Mouse (Mus musculus): ENCODE data around the gene Tmem107. TPM values are rescaled to one million over a fixed set of nuclear protein-coding genes. Genes with fewer than 3 reads are reported as not detected.
A peak's percentile ranks its signal among the peaks of the same experiment; 100 is the strongest.

Gene Tmem107
- total RNA-seq, 4 experiments from 2014 or later = 13.1 to 28.3 (median 19.4) TPM

DNA sequence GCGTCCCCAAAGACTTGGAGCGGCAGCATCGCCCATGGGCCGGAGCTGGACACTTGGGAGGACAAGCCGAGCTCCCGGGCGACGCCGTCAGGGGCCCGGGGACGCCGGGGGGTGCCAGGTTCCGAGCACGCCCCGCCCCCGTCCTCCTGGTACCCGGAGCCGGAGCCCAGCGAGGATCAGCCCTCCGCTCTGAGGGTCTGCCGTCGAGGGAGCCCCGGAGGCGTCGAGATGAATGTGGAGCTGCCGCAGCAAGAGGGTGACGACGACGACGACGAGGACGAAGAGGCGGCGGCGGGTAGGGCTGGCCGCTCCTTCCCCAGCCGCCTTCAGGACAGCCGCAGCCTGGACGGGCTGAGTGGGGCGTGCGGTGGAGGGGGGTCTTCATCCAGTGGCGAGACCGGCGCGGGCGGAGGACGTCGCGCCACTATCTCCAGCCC is 10.6 kb upstream of the Tmem107 start:
- no peak for DNase-seq

DNA sequence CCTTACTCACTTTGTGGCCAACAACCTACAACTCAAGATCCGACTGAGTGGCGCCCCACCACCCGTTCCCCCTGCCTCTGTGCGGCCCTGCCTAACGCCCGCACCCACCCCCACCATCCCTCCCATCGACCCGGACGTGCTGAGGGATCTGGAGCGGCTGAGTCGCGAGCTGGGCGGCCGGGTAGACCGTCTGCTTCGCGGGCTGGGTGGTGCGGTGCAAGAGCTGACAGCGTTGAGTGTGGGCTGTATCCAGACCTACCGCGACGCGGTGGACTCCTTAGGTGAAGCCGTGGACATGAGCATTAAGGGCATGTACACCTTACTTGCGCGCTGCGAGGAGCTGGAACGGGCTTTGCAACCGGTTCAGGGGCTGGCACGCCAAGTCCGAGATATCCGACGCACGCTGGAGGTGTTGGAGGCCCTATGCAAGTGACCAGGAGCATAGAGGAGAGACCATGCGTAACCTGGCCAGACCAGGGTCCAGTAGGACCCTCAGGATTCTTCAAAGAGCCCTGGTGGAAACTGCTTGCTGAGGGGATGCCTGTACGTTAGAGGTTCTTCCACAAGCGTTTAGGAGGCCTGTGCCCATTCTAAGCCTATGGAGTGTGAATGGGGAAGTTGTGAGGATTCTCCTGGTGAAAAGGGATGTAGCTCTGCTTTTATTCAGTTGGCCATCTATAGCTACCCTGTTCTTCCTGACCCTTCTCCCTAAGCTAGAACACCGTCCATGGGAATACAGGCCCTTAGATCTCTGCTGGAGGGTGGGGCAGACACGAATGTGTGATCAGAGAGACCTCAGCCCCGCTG is 10.0 kb upstream of the Tmem107 start:
- no peak for DNase-seq

DNA sequence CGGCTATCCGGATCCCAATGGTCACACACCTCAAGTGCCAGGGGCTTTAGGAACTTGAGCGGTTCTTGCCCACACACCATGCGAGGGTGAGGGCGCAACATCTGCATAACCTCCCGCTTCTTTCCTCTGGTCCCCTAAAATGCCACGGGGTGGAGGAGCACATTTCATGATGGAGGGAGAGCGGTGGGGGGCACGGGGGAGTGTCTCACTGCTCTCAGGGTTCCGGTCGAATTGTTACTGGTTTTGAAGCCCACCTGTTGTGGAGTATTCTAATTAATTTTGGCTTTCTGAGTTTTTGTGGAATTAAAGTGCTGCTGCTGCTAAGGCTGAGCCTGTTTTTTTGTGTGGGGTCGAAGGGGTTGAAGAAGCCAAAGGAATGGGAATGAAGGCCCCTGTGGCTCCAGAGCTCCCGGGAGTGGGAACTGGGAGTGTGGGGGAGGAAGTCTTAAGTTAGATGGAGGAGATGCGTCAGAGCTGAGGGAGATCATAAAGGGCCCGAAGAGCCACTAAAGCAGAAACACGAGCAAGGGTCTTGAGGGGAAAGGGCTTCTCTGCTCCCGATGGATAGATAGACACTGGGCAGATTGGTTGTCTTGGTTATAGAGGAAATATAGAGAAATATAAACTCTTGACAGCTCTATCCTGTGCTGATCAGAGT is 9.2 kb upstream of the Tmem107 start:
- DNase-seq = no peak

DNA sequence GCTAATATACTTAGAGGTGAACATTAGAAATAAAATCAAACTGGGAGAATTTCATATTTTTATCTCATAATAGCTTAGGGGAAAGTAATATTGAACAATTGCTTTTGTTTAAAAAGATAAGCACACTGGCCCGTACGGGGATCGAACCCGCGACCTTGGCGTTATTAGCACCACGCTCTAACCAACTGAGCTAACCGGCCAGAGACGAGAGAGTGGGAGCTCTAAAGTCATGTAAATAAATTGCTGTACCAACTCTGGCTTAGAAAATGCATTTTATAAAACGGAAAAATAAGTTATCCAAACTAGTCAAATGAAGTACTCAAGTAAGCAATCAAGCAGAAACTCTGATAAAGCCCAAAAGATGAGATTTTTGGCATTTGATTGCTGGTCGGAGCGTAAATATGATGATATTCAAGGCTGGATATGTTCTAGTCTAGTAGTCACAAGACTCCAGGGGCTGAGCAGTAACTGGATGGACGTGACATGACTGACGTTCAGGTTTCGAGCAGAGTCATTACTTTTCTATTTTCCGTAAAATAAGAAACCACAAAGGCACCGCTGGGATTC is 8.3 kb upstream of the Tmem107 start:
- peak; percentile 62 for DNase-seq

DNA sequence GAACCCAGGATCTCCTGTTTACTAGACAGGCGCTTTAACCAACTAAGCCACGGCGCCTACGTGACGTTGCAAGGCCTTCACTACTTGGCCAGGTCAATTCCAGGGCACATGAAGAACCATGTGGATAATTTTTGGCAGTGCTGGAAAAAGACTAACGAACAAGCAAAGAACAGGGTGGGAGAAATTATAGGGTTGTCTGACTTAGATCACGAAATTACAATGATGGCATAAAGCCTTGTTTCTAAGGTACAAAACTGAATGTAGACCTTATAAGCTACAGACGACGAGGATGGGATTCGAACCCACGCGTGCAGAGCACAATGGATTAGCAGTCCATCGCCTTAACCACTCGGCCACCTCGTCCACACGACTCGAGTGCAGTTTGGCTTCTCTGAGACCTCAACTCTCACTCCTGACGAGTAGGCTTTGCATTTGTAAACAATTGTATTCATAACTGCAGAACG is 7.8 kb upstream of the Tmem107 start:
- peak; percentile 94 for DNase-seq

DNA sequence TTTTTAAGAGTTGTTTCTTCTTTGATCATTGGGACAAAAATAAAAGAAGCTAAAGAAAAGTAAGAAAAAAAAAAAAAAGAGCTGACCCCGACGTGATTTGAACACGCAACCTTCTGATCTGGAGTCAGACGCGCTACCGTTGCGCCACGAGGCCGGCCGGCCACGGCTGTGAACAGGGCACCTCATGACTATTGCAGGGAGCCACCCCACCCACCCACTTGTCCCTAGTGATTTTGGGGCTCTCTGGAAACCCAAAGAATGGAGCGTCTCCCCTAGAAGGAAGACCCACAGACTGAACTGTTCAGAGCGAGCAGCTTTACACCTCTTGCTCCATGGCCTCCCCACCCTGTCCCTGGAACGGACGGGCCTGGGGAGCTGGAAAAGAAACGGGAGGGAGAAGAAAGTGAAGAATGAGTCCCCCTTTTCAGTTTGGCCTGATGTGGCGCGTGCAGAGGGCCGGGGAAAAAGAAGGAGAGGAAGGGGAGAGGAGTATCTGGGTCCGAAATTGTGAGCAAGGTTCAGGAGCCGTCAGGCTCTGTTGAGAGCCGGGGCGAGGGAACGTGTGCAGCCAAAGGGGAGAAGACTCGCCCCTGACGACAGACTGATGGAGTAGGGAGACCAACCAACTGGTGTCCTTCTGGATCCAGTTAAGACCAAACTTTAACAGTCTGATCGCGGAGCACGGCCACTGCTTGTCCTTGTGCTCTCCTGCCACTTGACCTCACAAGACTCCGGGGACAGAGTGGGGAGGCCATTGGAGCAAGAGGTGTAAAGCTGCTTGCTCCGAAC is 7.0 kb upstream of the Tmem107 start:
- no peak for DNase-seq

DNA sequence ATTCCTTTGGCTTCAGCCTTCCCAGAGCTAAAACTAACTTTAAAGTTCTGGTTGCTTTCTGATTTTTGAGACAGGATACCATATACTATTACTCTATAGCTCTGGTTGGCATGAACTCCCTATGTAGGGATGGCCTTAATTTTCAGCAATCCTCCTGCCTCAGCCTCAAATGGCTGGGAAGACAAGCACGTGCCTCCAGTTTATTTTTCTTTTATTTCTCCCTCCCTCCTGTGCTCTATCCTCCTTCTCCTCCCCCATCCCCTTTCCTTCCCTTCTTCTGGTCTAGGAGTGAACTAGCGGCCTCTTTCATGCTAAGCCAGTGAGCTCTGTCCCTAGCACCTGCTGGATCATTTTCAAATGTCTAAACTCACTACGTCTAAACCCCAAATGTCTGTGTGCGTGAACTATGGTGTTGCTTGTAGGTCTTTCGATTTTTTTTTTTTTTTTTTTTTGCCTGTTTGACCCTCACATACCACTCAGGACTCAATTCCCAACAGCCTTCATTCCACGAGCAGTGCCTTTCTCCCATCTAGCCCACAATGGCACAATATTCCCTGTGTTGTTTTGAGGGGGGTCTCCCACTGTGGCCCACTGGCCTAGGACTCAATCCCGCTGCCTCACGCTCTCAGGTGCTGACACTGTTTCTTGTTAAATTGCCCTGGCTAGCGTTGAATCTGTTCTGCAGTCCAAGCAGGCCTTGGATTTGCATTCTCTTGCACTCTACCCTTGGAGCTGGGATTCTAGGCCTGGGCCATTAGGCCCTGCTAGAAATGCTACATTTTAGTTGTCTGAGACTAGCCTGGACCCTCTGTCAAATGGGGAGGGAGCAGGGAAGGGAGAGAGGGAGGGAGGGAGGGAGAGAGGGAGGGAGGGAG is 6.1 kb upstream of the Tmem107 start:
- DNase-seq = no peak

DNA sequence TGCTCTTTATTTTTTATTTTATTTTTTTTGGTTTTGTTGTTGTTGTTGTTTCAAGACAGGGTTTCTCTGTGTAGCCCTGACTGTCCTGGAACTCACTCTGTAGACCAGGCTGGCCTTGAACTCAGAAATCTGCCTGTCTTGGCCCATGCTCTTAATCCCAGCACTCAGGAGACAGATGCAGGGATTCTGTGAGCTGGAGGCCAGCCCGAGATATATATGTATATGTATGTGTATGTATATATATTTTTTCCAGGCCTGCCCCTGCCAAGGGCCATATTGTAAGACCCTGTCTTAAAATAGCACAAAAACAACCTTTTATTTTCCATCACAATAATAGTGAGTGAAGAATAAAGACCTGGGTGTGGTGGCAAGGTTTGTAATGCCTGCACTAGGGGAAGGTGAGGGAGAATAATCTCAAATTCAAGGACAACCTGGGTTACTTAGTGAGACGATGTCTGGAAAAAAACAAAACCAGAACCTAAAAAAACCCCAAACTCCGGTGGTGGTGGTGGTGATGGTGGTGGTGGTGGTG is 5.1 kb upstream of the Tmem107 start:
- no peak for DNase-seq

DNA sequence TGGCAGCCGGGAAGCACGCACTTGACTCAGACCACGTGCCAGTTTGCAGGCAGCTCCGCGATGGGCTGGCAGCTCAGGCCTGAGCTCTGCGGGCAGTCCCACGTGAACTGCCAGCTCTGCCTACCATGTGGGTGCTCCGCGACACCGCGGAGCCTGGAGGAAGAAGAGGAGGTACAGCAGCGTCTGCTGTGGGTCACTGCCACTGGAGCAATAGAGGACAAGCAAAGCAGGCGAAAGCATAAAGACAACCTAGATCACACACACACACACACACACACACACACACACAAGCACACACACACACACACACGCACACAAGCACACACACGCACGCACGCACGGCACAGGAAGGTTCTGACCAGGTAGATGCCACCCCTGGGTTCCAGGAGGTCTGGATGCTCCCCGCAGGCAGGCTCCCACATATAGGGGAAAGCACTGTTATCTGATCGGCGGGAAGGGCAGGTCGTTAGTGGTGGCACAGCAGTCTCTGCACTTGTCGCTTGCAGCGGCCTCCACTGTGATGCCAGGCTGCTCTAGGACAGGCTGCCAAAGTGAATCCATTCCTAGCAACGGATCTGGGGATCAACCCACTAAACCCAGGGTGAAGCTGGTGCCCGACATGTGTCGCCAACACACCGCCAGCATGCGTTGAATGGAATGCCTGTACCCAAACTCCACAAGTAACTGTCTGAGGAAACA is 4.3 kb upstream of the Tmem107 start:
- no peak for DNase-seq

DNA sequence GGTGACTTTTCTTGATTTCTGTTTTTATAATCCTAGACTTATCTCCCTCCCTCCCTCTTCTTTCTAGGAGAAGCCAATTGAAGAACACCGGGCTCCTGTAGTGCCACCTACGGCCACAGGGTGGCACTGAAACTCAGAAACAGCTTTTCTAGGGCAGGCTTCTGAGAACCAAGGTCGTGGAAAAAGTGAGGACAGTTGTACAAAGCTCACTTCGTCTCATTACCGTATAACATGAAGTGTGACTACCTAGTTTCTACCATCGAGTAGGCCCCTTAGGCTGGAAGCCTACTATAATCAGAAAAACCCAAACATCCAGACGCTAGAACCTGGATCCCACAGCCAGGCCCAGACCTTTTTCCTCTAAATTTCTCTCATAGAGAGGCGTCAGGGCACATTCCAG is 3.6 kb upstream of the Tmem107 start:
- peak; percentile 86 for DNase-seq

DNA sequence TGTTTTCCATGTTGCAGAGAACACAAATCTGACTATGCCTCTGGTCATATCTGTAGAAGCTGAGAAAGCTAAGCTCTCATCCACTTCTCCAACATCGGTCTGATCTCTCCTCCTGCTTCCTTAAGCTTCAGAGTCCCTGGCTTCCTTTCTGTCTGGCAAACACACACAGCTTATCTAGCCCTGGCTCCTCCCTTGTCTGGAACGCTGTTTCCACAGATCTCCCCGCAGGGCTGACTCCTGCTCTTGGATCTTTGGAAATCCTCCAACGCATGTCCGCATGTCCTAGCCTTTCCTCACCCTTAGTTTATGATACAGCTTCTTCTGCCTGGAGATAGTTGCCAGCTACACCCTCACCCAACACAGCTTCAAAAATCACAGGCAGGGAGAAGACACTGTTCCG is 3.0 kb upstream of the Tmem107 start:
- DNase-seq = peak; percentile 53

DNA sequence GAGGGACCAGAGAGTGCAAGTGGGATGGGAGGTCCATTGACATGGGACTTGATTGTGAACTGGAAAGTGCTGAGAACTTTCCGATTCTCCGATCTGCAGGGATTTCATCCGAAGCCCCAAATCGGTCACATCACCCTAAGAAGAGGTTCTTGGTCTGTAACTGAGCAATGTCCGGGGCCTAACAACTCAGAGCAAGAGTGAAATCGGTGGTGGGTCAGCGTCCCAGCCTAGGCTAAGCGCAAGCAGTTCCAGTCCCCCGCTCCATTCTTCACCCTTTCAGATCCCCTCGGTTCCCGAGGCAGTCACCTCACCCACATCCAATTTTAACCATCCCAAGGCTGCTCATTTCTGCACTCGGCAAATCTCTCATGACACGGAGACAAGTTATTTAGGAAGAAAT is 513 bp upstream of the Tmem107 start:
- no peak for DNase-seq

DNA sequence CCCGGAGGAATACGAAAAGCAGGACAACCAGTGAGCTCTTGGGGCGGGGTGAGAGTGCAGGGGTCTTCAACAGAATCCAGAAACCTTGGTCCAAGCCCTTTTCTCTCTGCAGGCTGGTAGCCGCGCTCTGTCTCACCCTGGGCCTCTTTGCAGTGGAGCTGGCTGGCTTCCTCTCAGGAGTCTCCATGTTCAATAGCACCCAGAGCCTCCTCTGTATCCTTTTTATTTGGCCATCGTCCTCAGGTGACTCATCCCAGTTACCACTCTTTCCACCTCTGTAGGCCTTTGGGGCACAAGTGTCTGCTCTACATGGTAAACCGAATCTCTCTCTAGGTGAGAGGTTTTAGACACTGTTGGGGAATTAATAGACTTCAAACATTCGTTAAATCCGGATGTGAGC is 656 bp downstream of the Tmem107 start:
- DNase-seq = no peak

DNA sequence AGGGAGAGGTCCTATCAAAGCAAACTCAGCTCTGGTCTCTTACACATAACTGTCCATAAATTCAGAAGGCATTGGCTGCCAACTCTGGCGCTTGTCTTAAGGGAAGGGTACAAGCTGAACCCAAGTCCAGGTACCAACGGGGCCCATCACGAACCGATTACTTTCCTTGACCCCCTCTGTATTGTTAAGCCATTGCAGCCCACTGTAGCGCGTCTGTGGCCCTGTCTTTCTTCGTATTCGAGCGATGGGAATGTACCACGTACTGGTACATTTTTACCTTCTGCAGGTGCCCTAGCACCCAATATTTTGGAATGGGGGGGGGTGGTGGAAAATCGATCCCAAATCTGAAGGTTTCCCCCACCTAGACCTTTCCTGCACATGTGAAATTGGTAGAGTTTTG is 1.6 kb downstream of the Tmem107 start:
- DNase-seq = no peak

DNA sequence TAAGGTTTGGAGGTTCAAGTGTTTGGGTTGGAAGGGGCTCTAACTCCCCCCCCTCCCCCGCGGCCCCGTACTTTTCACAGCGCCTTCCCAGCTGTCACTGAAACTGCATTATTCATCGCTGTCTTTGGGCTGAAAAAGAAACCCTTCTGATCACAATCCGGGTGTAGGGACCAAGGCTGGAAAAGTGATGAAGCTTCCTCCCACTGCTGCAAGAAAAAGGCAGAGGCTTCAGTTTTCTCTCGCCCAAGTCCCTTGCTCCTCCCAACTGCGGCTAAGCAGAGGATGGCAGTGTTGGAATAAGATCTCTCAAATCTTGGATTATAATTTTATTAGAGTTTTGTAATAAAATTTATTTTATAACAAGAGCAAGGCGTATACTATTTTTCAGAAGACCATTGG is 2.1 kb downstream of the Tmem107 start:
- no peak for DNase-seq

DNA sequence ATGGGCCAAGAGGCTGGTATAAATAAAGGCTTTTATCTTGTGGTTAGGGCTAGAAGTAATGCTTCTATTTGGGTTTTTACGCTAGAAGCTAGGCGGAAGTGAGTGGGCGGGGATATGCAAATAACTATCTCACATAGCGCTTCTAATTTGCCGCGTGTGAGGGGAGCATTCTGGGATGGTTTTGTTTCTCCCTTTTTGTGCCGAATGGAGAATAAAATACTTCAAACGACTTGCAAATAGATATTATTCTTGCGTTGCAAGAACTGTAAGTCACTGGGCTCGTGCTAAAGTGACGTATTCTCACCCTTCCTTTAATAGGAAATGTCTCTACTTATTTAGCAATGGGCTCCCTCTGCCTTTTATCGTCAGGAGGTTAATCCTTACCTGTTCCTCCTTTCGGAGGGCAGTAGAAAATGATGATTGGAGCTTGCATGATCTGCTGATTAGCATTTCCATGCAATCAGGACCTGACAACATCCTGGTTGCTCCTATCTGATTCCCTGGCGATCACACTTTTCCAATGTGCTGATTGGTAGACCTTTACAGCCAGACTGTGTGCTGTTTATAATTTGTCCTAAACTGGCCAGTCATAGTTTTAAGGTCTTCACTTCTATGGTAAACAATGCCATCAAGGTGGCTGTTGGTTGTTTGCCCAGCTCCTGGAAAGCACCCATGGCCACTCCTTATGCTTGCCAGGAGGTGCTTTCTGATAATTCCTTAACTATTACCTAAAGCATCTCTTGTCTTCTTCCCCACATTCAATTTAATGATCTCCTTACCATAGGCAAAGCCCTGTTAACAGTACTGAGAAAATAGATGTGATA is 2.7 kb downstream of the Tmem107 start:
- DNase-seq = peak; percentile 79

DNA sequence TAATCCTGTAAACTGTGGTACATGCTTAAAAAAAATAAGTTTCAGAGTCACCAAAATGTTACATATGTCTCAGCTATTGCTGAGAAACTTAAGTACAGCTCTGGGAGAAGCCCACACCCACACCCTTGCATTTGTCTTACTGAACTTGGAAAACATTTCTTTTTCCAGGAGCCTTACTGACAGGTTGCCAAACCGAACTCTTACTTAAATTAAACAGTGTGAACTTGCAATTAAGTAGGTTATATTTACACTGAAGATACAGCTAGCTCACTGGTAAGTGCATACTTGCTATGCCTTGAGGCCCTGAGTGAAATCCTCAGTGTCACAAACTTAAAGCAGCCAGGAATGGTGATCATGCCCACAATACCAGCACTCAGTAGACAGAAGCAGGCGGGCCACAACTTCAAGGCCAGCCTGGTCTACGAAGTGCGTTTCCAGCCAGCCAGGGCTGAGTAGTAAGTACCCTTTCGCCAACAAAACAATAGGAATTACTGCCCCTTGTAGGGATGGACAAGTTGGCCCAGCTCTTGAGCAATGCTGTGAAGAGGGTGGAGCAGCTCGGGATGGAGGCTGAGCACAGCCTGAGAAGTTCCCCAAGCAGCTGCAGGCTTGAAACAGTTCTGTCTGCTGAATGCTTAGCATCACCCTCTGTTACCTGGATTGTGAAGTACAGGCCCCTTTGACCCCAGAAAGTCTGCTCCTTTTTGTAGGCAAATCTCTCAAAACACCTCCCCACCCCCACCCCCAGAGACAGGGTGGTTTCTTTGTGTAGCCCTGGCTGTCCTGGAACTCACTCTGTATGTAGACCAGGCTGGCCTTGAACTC is 3.6 kb downstream of the Tmem107 start:
- no peak for DNase-seq

DNA sequence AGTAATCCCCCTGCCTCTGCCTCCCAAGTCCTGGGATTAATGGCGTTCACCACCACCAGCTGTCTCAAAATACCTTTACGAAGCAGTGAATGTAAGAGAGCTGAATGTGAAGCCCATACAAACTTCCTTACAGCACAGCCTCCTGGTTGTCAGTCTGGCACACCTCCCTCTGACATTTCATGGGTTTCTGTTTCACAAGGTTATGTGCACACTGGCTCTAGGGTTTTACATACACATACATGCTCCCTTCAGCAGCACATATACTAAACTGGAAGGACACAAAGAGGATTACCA is 4.1 kb downstream of the Tmem107 start:
- no peak for DNase-seq

DNA sequence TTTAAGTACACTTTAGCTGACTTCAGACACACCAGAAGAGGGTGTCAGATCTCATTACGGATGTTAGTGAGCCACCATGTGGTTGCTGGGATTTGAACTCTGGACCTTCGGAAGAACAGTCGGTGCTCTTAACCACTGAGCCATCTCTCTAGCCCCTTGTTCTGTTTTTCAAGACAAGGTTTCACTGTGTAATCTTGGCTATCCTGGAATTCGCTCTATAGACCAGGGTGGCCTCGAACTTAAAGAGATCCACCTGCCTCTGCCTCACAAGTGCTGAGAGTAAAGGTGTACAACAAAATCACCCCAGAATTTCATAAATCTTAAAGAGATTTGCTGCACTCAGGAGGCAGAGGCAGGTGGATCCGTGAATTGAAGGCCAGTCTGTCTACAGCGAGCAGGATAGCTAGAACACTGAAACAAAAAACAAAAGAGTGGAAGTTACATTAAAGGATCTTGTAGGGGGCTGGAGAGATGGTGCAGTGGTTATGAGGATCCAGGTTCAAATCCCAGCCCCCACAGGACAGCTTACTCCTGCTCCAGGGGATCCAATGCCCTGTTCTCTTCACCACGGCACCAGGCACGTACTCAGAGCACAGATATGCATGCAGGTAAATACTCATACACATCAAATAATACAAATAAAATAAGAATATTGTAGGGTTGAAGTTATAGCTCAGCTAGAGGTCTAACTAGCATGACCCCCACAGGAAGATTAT is 5.3 kb downstream of the Tmem107 start:
- DNase-seq = no peak
